Mouse (Mus musculus): ENCODE results near the gene Clec4n.
A peak's percentile ranks its signal among the peaks of the same experiment; 100 is the strongest.
"Not testable (repeated sequence)": the region's sequence is repeated elsewhere in the genome, so short reads cannot be mapped to it uniquely, and the experiment has no call there.

Gene Clec4n

DNA sequence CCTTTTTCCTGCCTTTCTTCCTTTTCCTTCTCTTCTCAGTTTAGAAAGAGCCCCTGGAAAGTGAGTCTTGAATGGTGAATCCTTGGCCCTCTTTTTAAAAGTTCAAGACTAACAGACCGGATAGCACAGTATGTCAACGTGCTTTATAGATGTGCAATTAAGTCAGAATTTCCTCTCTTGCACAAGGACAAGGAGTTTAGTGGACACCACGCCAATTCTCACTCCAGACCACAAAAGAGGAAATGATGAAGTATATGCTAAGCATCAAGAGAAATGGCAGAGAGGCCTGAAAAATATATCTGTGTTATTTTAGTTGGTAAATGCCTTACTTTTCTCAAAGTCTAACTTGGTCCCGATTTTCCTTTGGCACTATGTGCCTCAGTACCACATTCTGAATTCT is 60.1 kb downstream of the Clec4n start, which contains the start of gene Clec4e:
Clec4e (minus strand) TSS at position 118 of the 400 bp plus-strand sequence.
- DNase-seq (ENCODE audit: low read depth in 1 of 2, low spot score in 2 of 2): peak; percentile 30 to 51

DNA sequence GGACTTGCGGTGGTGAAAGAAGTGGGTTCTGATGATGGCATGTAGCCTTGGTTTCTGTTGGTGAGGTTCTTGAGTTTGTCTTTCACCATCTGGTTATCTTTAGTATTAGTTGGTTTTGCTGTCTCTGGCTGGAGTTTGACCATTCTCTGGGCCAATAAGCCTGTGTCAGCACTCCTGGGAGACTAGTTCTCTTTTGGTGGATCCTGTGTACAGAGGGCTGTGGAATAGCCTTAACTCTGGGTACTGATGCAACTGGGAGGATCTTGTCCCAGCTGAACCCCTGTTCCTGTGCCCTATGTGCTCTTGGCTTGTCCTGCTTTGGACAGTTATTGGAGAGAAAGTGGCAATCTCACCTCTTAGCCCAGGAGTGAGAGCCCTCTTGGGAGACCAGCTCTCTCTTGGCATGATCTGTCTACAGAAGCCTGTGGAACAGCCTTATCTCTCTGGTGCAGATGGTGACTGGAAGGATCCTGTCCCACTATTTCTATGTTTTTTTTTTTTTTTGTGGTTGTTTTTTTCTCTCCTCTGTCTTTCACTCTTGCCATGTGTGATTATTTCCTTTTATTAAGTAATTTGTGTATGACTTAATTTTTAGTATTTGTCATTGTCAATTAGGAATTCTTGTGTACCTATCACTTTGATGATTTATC is 63.2 kb downstream of the Clec4n start:
- no peak for DNase-seq (ENCODE audit: low read depth in 1 of 2, low spot score in 2 of 2)

DNA sequence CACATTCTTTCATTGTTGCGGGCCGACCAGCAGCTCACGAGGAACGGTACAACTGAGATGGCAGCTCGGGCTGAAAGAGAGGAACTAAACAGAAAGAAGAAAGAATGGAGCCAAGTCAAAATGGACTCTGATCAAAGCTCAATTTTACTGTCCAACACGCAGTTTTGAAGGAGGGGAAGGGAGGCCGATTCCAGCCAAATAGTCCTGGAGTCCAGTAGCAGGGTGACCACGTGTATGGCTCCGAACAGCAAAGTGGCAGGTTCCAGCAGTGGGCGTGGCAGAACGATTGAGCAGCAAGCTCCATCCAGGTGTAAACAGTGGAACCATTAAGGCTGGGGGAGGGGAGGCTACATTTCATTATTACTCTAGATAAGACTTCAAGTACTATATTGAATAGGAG is 63.9 kb downstream of the Clec4n start:
- not testable (repeated sequence) for DNase-seq (ENCODE audit: low read depth in 1 of 2, low spot score in 2 of 2)
